Mouse (Mus musculus) liver, adult 2 months (tissue): Measurements from ENCODE around the gene Sys1.

Experiments used
- CTCF ChIP-seq: fragments of 200-500 bp; IDR thresholded peaks from 2 replicates; pipeline ENCODE4 v1.5.1; 2011; ENCODE audit warnings: low read depth, low read length, control low read depth
- POLR2A ChIP-seq: fragments of 200-500 bp; IDR thresholded peaks from 2 replicates; pipeline ENCODE4 v1.6.1; 2011; ENCODE audit warnings: low read length, control low read depth; ENCODE audit not compliant: insufficient read depth; ENCODE audit errors: extremely low read depth

GRCm38 (mm10) chr2:164445399-164446085 is 11.2 kb upstream of the Sys1 start:
- TF ChIP-seq CTCF (no peak), POLR2A (no peak)
